Comparison of ENCODE assay signal across 9 mouse cellular contexts in genomic region chr16:11627866-11628638, GRCm38 (mm10).
DNase-seq lines count a peak whose midpoint lies in the region; ATAC-seq and TF ChIP-seq lines count a peak whose summit lies in the region.
"Had no signal": no experiment of that assay in that cellular context is flagged by ENCODE, and none has a peak within 500 bp of the region (broad histone marks: within the 10 kb centered on the region; RNA-seq: fewer than 3 reads in every experiment).

No protein-coding gene starts in this region.

- no peak overlapping the region for H3K4me2 ChIP-seq in kidney, embryonic 14.5 days (replicated peaks; ENCODE audit: low read depth, low read length)

- no peak overlapping the region for H3K4me3 ChIP-seq in layer of hippocampus, adult 2 months
- H3K4me3 ChIP-seq in C2C12 (ENCODE audit: insufficient read depth, poor library complexity, severe bottlenecking): no peak overlapping the region
- no peak overlapping the region for H3K4me3 ChIP-seq in kidney, embryonic 14.5 days (ENCODE audit: low read length)

- no peaks in the 10 kb centered on the region for H3K27me3 ChIP-seq in C2C12 (ENCODE audit: control insufficient read depth, insufficient read depth, insufficient read length)
- H3K27me3 ChIP-seq in kidney, embryonic 14.5 days (ENCODE audit: control insufficient read depth, insufficient read depth, low read length): no peaks in the 10 kb centered on the region

- no peaks in the 10 kb centered on the region for H3K9me3 ChIP-seq in kidney, embryonic 14.5 days (ENCODE audit: control insufficient read depth, low read length)

- no peak overlapping the region for H3ac ChIP-seq in C2C12 (ENCODE audit: control insufficient read depth, insufficient read length, low read depth)

- no peaks in the 10 kb centered on the region for H3K79me3 ChIP-seq in C2C12 (ENCODE audit: low read depth)

- peak; percentile 32 to 56 for DNase-seq in cerebellum, postnatal 25 days
- no peak for DNase-seq in cerebellum, adult 9-11 months
- no peak for DNase-seq in layer of hippocampus, adult 2 months (ENCODE audit: low spot score in 2 of 2)
- no peak for DNase-seq in layer of hippocampus, postnatal 36 days
- DNase-seq in spleen, postnatal 10 days (ENCODE audit: low spot score in 2 of 2): no peak
- DNase-seq: midbrain, embryonic 14.5 days had no signal

- no peaks in the 10 kb centered on the region for H3K4me1 ChIP-seq in kidney, embryonic 14.5 days (ENCODE audit: control insufficient read depth, insufficient read depth, low read length)

- peak; percentile 77 for TF ChIP-seq CTCF in layer of hippocampus, adult 2 months (conservative IDR thresholded peaks at IDR 0.05)
- peak; percentile 19 for TF ChIP-seq CTCF in C2C12 (IDR thresholded peaks at IDR 0.05; ENCODE audit: control insufficient read depth, insufficient read depth, insufficient read length)

- no peak overlapping the region for H3K9ac ChIP-seq in kidney, embryonic 14.5 days (ENCODE audit: low read depth, low read length)

- H3K27ac ChIP-seq in layer of hippocampus, adult 2 months: peak overlapping the region; percentile 19; the same call in 1 of the 2 replicates
- H3K27ac ChIP-seq in kidney, embryonic 14.5 days (ENCODE audit: low read depth, low read length): no peak overlapping the region

- H3K79me2 ChIP-seq in C2C12 (ENCODE audit: control insufficient read depth, insufficient read depth): no peaks in the 10 kb centered on the region

- peak; percentile 46; the same call in 1 of the 2 replicates for ATAC-seq in kidney, embryonic 14.5 days (ENCODE audit: low FRiP score, low TSS enrichment)
- ATAC-seq in monocyte, adult 5-6 weeks (replicated peaks; ENCODE audit: insufficient number of reproducible peaks, low FRiP score, low TSS enrichment, poor library complexity, severe bottlenecking): no peak

- 84% methylated on average over 9 of the region's 9 CpGs for WGBS in kidney, embryonic 14.5 days

- no peaks in the 10 kb centered on the region for H3K36me3 ChIP-seq in C2C12 (ENCODE audit: control insufficient read depth, insufficient read depth)
- no peaks in the 10 kb centered on the region for H3K36me3 ChIP-seq in kidney, embryonic 14.5 days (ENCODE audit: control insufficient read depth, insufficient read depth, low read length)

TF ChIP-seq in C2C12, 6 proteins besides CTCF, POLR2A, EP300 and RAD21:
- no peak for TF ChIP-seq MYOG (IDR thresholded peaks at IDR 0.05; ENCODE audit: control insufficient read depth, extremely low read depth, insufficient read length)
- no peak for TF ChIP-seq MYOD1 (IDR thresholded peaks at IDR 0.05; ENCODE audit: control insufficient read depth, insufficient read length, low read depth)
- no peak for TF ChIP-seq FOSL1 (IDR thresholded peaks at IDR 0.05; ENCODE audit: insufficient read depth, low read length, poor library complexity, severe bottlenecking)
- TF ChIP-seq CEBPB (IDR thresholded peaks at IDR 0.05; ENCODE audit: low read depth): no peak
- TF ChIP-seq MAX (IDR thresholded peaks at IDR 0.05): no peak
- no peak for TF ChIP-seq USF1 (IDR thresholded peaks at IDR 0.05; ENCODE audit: low read depth)

Comparison
In these comparisons a context has a peak if more than half of its experiments do, and no peak if none do; other contexts are left out.
1. DNase-seq: peak in cerebellum, postnatal 25 days (2 of 2); none in cerebellum, adult 9-11 months (single experiment), layer of hippocampus, adult 2 months (0 of 2), layer of hippocampus, postnatal 36 days (0 of 2) and spleen, postnatal 10 days (0 of 2).